Mouse (Mus musculus): Measurements from ENCODE around the gene Clasp1. TPM values are rescaled to one million over a fixed set of nuclear protein-coding genes. Genes with fewer than 3 reads are reported as not detected.
"Not testable (repeated sequence)": the region's sequence is repeated elsewhere in the genome, so short reads cannot be mapped to it uniquely, and the experiment has no call there.

Clasp1 gene
- polyA plus RNA-seq, 1 experiment = 55.3 TPM

DNA sequence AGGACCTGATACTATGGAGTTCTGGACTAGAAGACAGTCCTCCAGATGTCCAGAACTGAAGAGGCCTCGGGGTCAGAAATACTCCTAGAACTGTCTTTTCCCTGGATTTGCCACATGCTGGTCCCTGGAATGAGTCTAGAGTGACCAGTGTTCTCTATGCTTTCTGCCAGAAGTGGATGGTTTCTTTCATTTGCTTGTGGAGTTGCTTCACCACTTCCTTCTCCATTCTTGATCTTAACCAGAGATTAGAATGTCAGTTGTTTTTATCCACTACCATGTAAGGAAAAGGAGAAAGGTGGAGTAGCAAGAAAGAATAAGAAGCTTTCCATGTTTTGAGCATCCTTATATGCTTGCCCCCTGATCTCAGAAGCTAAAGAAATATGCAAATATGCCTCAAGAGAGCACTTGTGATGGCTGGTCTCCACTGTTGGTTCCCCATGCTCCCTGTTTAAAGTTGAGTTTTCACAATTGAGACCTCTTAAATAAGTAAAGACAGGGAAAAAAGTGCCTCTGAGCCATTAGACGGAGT lies 191.4 kb downstream of the Clasp1 start:
- TF ChIP-seq CTCF (IDR thresholded peaks at IDR 0.05; ENCODE audit: extremely low read depth, insufficient read depth, low read length) (no peak), POLR2A (IDR thresholded peaks at IDR 0.05; ENCODE audit: extremely low read depth, insufficient read depth, low read length) (no peak)
- Histone ChIP-seq H3K4me3 (ENCODE audit: insufficient read depth, low read length) (no peak overlapping the region), H3K4me1 (ENCODE audit: control insufficient read depth, insufficient read depth, low read length) (no peaks in the 10 kb centered on the region)

DNA sequence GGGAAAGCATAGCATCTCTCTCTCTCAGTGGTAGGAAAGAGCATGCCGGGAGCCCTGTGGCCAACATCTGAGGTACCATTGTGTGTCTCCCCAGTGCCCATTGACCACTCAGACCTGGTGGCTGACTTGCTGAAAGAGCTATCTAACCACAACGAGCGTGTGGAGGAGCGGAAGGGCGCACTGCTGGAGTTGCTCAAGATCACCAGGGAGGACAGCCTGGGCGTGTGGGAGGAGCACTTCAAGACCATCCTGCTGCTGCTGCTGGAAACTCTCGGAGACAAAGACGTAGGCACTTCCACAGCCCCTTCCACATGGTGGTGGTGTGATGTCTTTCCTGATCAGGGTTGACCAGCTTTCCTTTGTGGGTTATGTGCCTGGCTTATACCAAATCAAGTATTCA lies 192.3 kb downstream of the Clasp1 start:
- Histone ChIP-seq H3K27ac (ENCODE audit: insufficient read depth, low read length) (no peak overlapping the region), H3K4me3 (ENCODE audit: insufficient read depth, low read length) (no peak overlapping the region), H3K4me1 (ENCODE audit: control insufficient read depth, insufficient read depth, low read length) (no peaks in the 10 kb centered on the region)
- TF ChIP-seq POLR2A (IDR thresholded peaks at IDR 0.05; ENCODE audit: extremely low read depth, insufficient read depth, low read length) (no peak), CTCF (IDR thresholded peaks at IDR 0.05; ENCODE audit: extremely low read depth, insufficient read depth, low read length) (no peak)

More for the DNA sequence above, 191.4 kb downstream of the Clasp1 start:
- no peak overlapping the region for H3K27ac ChIP-seq (ENCODE audit: insufficient read depth, low read length)

GRCm38 (mm10) chr1:118589721-118590120 lies 200.9 kb downstream of the Clasp1 start:
- TF ChIP-seq CTCF (IDR thresholded peaks at IDR 0.05; ENCODE audit: extremely low read depth, insufficient read depth, low read length) (no peak), POLR2A (IDR thresholded peaks at IDR 0.05; ENCODE audit: extremely low read depth, insufficient read depth, low read length) (no peak)
- Histone ChIP-seq H3K27ac (ENCODE audit: insufficient read depth, low read length) (no peak overlapping the region), H3K4me1 (ENCODE audit: control insufficient read depth, insufficient read depth, low read length) (peaks cover 1% of the 10 kb centered on the region; the same call in 1 of the 2 replicates)

DNA sequence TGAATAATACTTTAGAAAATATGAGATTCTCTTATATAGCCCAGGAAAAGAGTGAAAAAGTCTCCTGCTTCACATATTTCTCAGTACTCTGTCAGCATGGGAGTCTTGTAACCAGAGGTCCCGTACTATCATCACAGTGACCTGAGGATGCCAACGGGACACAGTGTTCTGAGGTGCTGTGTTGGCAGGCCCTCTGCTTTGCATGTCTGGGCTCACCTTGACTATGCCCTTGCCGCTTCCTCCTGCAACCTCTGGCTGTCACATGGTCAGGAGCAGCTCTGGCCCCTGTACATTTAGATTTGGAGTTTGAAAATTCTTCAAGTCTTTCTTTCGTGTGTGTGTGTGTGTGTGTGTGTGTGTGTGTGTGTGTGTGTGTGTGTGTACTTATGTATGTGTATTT lies 204.1 kb downstream of the Clasp1 start:
- TF ChIP-seq POLR2A (IDR thresholded peaks at IDR 0.05; ENCODE audit: extremely low read depth, insufficient read depth, low read length) (no peak), CTCF (IDR thresholded peaks at IDR 0.05; ENCODE audit: extremely low read depth, insufficient read depth, low read length) (no peak)
- Histone ChIP-seq H3K27ac (ENCODE audit: insufficient read depth, low read length) (no peak overlapping the region), H3K4me1 (ENCODE audit: control insufficient read depth, insufficient read depth, low read length) (peaks cover 1% of the 10 kb centered on the region; the same call in 1 of the 2 replicates), H3K4me3 (ENCODE audit: insufficient read depth, low read length) (no peak overlapping the region)

More at GRCm38 (mm10) chr1:118589721-118590120, 200.9 kb downstream of the Clasp1 start:
- H3K4me3 ChIP-seq (ENCODE audit: insufficient read depth, low read length) = no peak overlapping the region

- H3K4me3 ChIP-seq (ENCODE audit: insufficient read depth, low read length) = no peak overlapping the region
- TF ChIP-seq CTCF (IDR thresholded peaks at IDR 0.05; ENCODE audit: extremely low read depth, insufficient read depth, low read length) = no peak
- TF ChIP-seq POLR2A (IDR thresholded peaks at IDR 0.05; ENCODE audit: extremely low read depth, insufficient read depth, low read length) = no peak
- H3K27ac ChIP-seq (ENCODE audit: insufficient read depth, low read length) = no peak overlapping the region
- no peaks in the 10 kb centered on the region for H3K4me1 ChIP-seq (ENCODE audit: control insufficient read depth, insufficient read depth, low read length)
Measured at GRCm38 (mm10) chr1:118595395-118595794, 206.5 kb downstream of the Clasp1 start.

DNA sequence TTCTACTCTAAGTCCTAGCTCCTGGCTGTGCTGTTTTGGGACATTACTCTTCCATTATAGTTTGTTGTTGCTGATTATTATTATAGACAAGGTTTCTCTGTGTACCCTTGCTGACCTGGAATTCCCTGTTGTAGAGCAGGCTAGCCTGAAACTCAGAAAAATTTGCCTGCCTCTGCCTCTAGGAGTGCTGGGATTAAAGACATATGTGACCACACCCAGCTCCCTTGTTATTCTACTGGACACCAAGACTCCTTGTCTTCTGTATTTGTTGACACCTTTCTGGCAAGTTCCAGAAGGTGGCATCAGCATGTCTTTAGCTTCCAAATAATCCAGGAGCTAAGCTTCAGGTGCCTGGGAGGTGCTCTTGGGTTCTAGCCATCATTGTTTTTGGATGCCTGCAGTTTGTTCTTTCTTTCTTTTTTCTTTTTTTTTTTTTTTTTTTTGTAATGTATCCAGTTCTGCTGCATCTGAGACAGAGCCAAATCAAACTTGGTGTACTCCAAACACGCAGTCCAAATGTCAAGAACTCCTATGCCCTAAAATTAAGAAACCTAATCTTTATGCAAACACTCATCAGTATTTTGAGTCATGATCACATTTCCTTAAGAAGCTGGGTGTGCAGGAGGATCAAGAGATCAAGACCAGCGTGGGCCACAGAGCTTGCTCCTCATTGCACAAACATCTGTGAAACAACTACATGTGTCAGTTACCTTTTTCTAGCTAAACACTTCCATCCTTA lies 208.8 kb downstream of the Clasp1 start:
- Histone ChIP-seq H3K27ac (ENCODE audit: insufficient read depth, low read length) (no peak overlapping the region), H3K4me1 (ENCODE audit: control insufficient read depth, insufficient read depth, low read length) (no peaks in the 10 kb centered on the region), H3K4me3 (ENCODE audit: insufficient read depth, low read length) (no peak overlapping the region)
- no peak for TF ChIP-seq POLR2A (IDR thresholded peaks at IDR 0.05; ENCODE audit: extremely low read depth, insufficient read depth, low read length)
- no peak for TF ChIP-seq CTCF (IDR thresholded peaks at IDR 0.05; ENCODE audit: extremely low read depth, insufficient read depth, low read length)

DNA sequence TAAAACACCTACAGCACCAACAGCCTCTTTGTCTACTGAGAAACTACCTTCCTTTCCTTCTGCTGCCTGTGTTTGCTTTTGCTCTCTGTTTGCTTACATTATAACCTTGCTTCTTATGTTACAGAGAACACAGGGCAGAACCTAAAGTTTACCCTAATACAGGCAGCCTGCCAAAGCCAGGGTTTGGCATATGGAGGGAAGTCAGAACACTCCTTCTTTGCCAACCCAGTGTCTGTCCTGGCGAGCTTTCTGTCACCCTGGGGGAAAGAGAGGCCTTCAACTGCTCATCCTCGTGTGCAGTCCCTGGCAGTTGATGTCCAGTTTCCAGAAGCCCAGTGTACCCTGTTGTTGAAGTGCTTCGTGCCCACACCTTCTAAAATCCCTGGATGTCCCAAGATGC lies 209.5 kb downstream of the Clasp1 start:
- TF ChIP-seq POLR2A (IDR thresholded peaks at IDR 0.05; ENCODE audit: extremely low read depth, insufficient read depth, low read length) = no peak
- no peak for TF ChIP-seq CTCF (IDR thresholded peaks at IDR 0.05; ENCODE audit: extremely low read depth, insufficient read depth, low read length)
- H3K4me3 ChIP-seq (ENCODE audit: insufficient read depth, low read length) = no peak overlapping the region
- no peak overlapping the region for H3K27ac ChIP-seq (ENCODE audit: insufficient read depth, low read length)
- H3K4me1 ChIP-seq (ENCODE audit: control insufficient read depth, insufficient read depth, low read length) = no peaks in the 10 kb centered on the region

- no peak for TF ChIP-seq CTCF (IDR thresholded peaks at IDR 0.05; ENCODE audit: extremely low read depth, insufficient read depth, low read length)
- no peak for TF ChIP-seq POLR2A (IDR thresholded peaks at IDR 0.05; ENCODE audit: extremely low read depth, insufficient read depth, low read length)
- H3K4me1 ChIP-seq (ENCODE audit: control insufficient read depth, insufficient read depth, low read length) = no peaks in the 10 kb centered on the region
- H3K4me3 ChIP-seq (ENCODE audit: insufficient read depth, low read length) = no peak overlapping the region
- no peak overlapping the region for H3K27ac ChIP-seq (ENCODE audit: insufficient read depth, low read length)
Measured at GRCm38 (mm10) chr1:118613631-118614183, 224.8 kb downstream of the Clasp1 start.

GRCm38 (mm10) chr1:118621055-118621454 lies 232.2 kb downstream of the Clasp1 start:
- H3K27ac ChIP-seq (ENCODE audit: insufficient read depth, low read length); H3K4me1 ChIP-seq (ENCODE audit: control insufficient read depth, insufficient read depth, low read length); H3K4me3 ChIP-seq (ENCODE audit: insufficient read depth, low read length): not testable (repeated sequence)

GRCm38 (mm10) chr1:118622857-118623256 lies 234.0 kb downstream of the Clasp1 start:
- Histone ChIP-seq H3K4me1 (ENCODE audit: control insufficient read depth, insufficient read depth, low read length) (no peaks in the 10 kb centered on the region), H3K27ac (ENCODE audit: insufficient read depth, low read length) (no peak overlapping the region), H3K4me3 (ENCODE audit: insufficient read depth, low read length) (no peak overlapping the region)
- TF ChIP-seq CTCF (IDR thresholded peaks at IDR 0.05; ENCODE audit: extremely low read depth, insufficient read depth, low read length) (no peak), POLR2A (IDR thresholded peaks at IDR 0.05; ENCODE audit: extremely low read depth, insufficient read depth, low read length) (no peak)

Data from cortical plate, adult 2 months (tissue).